Mouse (Mus musculus) kidney, embryonic 16.5 days (tissue): ENCODE results near the gene Txlnb. TPM values are rescaled to one million over a fixed set of nuclear protein-coding genes. Genes with fewer than 3 reads are reported as not detected.
A peak's percentile ranks its signal among the peaks of the same experiment; 100 is the strongest.

Experiments used
- ATAC-seq: fragments of 200-750 bp; cut with Nextera tagmentation; 2 replicates; pipeline ENCODE4 v1.8.0; 2017; ENCODE audit warnings: moderate TSS enrichment; ENCODE audit not compliant: low FRiP score, low TSS enrichment
- H3K27ac ChIP-seq: fragments of 300-500 bp; sonication (generic); 2 replicates; pipeline ENCODE4 v1.5.1; 2014; ENCODE audit warnings: low read length
- H3K27me3 ChIP-seq: fragments of 300-500 bp; sonication (generic); 2 replicates; pipeline ENCODE4 v1.6.1; 2014; ENCODE audit warnings: low read length, control low read depth, mixed read lengths; ENCODE audit not compliant: insufficient read depth
- H3K36me3 ChIP-seq: fragments of 300-500 bp; sonication (generic); 2 replicates; pipeline ENCODE4 v1.6.1; 2014; ENCODE audit warnings: low read length, control low read depth, mixed read lengths; ENCODE audit not compliant: insufficient read depth
- H3K4me1 ChIP-seq: fragments of 300-500 bp; sonication (generic); 2 replicates; pipeline ENCODE4 v1.6.1; 2014; ENCODE audit warnings: low read length, control low read depth, mixed read lengths; ENCODE audit not compliant: insufficient read depth
- H3K4me2 ChIP-seq: fragments of 300-500 bp; sonication (generic); replicated peaks from 2 replicates; pipeline ENCODE4 v1.6.1; 2014; ENCODE audit warnings: low read depth, low read length
- H3K4me3 ChIP-seq: fragments of 300-500 bp; sonication (generic); 2 replicates; pipeline ENCODE4 v1.5.1; 2014; ENCODE audit warnings: mild to moderate bottlenecking, low read length
- H3K9ac ChIP-seq: fragments of 300-500 bp; sonication (generic); replicated peaks from 2 replicates; pipeline ENCODE4 v1.6.1; 2014; ENCODE audit warnings: low read length
- H3K9me3 ChIP-seq: fragments of 300-500 bp; sonication (generic); 2 replicates; pipeline ENCODE4 v1.6.1; 2016; ENCODE audit warnings: low read length, control low read depth
- WGBS: fragments of 180-500 bp; shearing (Covaris S2); extraction: QIAGEN DNeasy Blood & Tissue Kit; methylation state at CpG from one replicate; pipeline ENCODE4 v1.1.7; 2014; 5-methylcytosine and 5-hydroxymethylcytosine counted together
- polyA plus RNA-seq: library from polyadenylated mRNA; unstranded; fragments of >200 nt; fragmentation: Nextera tagmentation; extraction: Ambion mirVana; gene quantifications from 2 replicates; pipeline ENCODE4 v1.2.1, GENCODE M21; 2015

Gene Txlnb
- polyA plus RNA-seq, 1 experiment from 2014 or later: 0.91 TPM

DNA sequence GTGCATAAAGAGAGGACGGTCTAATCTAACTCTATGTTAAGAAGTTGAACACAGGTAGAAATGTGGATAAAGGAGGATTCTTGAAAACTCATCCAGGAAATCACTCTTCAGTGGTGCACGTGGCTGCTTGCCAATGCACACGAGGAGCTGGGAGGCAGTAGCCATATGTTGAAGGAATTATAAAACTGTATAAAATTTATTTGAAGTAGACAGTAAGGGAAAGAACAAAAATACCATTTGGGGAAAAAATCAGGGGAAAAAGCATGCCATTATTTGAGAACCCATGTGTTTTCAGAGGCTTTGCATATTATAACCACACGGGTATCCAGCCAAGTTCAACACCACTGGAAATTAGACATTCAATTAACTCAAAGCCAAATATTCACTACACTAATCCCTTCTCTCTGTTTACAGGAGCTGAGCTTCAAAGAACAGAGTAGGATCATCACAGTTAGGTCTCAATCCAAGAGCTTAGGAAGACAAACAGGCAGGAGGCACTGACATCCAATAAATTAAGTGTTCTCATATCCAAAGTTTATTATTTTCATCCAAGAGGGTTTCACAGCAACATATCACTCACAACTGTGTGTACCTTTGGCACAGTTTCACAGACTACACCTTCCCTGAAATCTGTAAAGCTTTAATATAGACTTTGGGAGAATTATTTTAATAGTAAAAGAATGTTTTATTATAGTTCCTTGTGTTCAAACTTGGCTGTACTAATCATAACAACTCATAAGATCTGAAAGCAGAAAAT, 48.9 kb downstream of the Txlnb start:
- H3K27me3 ChIP-seq: no peaks in the 10 kb centered on the region
- H3K4me3 ChIP-seq: no peak overlapping the region
- ATAC-seq: no peak
- no peaks in the 10 kb centered on the region for H3K36me3 ChIP-seq
- 57% methylated on average over 4 of the region's 4 CpGs for WGBS
- H3K4me1 ChIP-seq: no peaks in the 10 kb centered on the region
- no peak overlapping the region for H3K27ac ChIP-seq
- H3K9ac ChIP-seq: no peak overlapping the region
- no peaks in the 10 kb centered on the region for H3K9me3 ChIP-seq
- no peak overlapping the region for H3K4me2 ChIP-seq

DNA sequence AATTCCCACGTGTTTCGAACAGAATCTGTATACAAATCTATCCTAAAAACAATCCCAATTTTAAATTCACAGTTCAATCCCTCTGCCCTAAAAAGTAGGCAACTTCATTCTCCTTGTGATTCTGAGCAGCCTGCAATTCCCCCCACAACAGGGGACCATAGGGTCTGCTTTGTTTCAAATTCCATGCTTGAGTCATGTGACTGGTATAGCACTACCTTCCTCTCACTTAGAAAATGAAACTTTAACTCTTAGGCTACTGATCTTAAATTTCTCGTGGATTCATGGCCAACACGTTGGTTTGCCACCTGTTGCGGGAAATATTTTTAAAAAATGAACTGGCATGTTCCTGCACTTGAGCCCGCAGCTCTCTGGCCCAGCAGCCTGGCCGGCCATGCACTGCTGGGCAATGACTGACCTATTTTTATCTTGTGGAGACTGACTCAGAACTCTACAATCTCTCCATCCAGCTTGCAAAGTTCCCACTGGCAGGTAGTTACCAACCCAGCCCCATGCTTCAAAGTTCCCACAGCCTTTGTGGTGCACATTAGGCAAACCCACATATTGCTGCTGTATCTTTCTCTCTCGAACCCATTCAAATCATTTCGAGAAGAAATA, 61.7 kb downstream of the Txlnb start:
- no peak overlapping the region for H3K9ac ChIP-seq
- no peak overlapping the region for H3K4me3 ChIP-seq
- H3K4me2 ChIP-seq: no peak overlapping the region
- no peaks in the 10 kb centered on the region for H3K27me3 ChIP-seq
- 86% methylated on average over 9 of the region's 9 CpGs for WGBS
- H3K9me3 ChIP-seq: no peaks in the 10 kb centered on the region
- no peaks in the 10 kb centered on the region for H3K36me3 ChIP-seq
- no peak for ATAC-seq
- no peaks in the 10 kb centered on the region for H3K4me1 ChIP-seq
- no peak overlapping the region for H3K27ac ChIP-seq

DNA sequence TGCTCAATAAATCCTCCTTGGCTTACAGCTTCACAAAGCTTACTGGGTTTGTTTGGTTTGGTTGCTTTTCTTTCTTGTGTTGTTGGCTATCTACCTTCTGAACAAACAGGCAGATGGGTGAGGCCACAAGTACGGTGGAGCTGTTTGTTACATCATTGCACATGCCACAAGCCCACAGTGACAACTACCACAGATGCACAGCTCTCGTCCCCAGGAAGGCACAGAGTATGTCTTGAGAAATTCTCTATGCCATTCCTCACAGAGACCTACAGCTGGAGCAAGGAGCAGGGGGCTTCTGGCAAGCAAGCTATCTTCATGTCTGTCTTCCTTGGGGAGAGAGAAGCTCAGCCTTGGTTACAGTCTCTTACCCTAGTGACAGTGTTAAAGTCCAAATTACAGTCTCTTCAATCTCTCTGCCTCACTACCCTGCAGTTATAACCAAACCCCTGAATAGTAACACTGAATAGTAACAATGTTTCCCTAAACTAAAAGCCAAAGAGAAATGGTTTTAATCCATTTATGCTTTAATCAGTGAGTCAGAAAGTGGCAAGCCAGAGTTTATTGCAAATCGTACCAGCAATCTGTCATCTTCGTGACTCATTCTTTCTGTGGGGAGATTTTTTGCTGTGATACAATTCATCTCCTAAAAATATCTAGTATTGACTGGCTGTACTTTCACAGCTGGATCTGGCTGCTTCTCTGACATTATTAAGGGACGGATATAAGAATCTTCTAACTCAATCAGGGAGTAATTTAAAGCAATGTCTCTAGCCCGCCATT, 64.9 kb downstream of the Txlnb start:
- WGBS: 66% methylated on average over 6 of the region's 6 CpGs
- Histone ChIP-seq H3K27ac (no peak overlapping the region), H3K36me3 (no peaks in the 10 kb centered on the region), H3K4me2 (no peak overlapping the region), H3K27me3 (no peaks in the 10 kb centered on the region), H3K9ac (no peak overlapping the region), H3K4me1 (no peaks in the 10 kb centered on the region), H3K9me3 (no peaks in the 10 kb centered on the region; the same call in 1 of the 2 replicates), H3K4me3 (no peak overlapping the region)
- no peak for ATAC-seq

DNA sequence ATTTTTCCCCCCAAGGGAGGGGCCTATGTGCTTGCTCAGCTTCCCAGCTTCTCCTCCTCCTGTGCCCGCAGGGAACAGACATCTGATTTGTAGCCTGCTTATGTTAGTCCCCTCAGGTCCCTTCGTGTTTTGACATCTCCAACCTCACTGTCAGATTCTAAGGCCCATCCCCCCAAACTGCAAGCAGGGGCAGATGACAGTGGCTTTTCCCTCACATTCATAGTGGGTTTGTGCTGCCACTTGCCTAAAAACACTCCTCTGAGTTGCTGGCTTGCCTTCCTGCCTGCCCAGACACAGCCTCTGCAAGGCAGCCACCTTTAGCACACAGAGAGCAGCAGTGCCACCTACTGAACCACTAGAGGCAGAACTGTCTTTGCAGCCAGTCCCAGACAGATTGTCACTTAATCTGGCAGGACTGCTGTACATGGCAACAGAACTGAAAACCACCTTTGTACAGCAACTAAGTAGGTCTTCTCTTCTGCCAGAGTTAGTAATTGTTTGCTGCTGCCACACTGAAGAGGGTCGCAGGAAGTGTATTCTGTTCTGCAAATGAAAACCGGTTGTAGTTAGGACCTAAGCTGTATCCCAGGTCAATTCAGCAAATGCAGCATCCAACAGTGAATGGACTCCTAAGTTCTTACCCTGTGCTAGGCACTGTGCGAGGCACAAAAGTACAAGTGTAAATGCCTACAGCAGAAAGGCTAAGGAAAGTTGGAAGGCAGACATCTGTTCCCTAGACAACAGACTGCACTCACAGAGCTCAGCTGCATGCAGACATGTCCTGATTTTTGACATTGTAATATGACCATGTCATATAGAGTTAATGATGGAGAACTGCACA, 74.0 kb downstream of the Txlnb start:
- Histone ChIP-seq H3K27me3 (no peaks in the 10 kb centered on the region), H3K4me1 (no peaks in the 10 kb centered on the region), H3K4me3 (no peak overlapping the region), H3K9ac (no peak overlapping the region), H3K9me3 (no peaks in the 10 kb centered on the region; the same call in 1 of the 2 replicates), H3K4me2 (no peak overlapping the region), H3K36me3 (no peaks in the 10 kb centered on the region), H3K27ac (no peak overlapping the region)
- WGBS: 24% methylated on average over 5 of the region's 5 CpGs
- ATAC-seq: peak; percentile 97

DNA sequence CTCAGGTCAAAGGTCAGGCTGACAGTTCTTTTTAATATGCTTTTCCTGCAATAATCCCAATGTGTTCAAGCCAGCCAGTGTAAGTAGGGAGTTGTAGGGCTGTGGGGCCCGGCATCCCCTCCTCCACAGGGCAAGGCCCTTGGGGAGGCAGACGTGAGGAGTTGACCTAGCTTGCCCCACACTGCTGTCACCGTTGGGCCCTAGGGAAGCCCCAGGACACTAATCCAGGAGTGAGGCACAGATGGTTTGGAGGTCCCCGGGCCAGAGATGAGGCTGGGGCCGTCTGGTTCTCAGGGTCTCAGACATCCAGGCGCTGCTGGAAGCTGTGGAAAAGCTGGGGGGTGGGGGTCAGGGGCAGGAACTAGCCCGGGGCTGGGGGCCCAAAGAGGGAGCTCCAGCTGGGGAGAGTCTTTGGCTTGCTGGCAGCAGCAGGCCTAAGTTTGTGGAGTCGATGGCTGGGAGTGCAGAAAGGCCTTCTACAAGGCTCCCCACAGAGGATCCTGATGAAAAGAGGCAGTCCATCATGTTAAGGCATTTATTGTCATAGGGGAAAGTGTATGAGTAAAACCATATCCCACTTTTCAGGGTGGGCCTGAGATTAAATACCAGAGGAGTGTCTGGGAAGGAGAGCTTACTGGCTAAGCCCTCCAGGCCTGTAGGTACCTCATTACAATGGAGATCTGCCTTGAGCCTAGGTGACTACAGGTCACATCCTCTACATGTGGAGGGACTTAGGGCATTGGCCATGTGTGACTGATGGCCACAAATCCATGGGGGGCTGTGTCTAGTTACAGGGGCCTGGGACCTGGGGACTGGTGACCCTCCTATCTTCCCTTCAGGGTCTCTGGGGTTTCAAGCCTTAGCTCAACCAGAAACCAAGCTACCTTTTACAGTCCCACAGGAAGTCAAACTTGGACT, 82.2 kb downstream of the Txlnb start:
- H3K4me1 ChIP-seq: no peaks in the 10 kb centered on the region
- H3K9ac ChIP-seq: no peak overlapping the region
- no peak overlapping the region for H3K4me3 ChIP-seq
- no peaks in the 10 kb centered on the region for H3K27me3 ChIP-seq
- peak; percentile 71 for ATAC-seq
- no peaks in the 10 kb centered on the region for H3K9me3 ChIP-seq
- WGBS: 47% methylated on average over 8 of the region's 8 CpGs
- H3K27ac ChIP-seq: no peak overlapping the region
- no peaks in the 10 kb centered on the region for H3K36me3 ChIP-seq
- no peak overlapping the region for H3K4me2 ChIP-seq

DNA sequence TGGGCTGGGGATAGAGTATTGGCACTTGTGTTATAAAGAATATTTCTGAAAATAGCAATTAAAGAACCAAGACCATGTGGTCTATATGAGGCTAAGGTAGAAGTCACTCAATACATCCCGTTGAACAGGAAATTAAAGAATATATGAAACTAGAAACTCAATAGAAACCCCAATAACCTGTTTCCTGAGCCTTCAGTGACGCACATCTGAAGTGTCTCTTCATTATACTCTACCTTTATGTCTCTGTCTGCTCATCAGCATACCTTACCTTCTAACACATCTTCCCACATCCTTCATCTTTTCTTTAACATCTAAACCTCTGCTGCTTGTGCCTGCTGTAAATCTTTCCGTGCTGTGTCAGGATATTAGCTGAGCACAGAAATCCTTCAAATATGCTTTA, 84.0 kb downstream of the Txlnb start:
- Histone ChIP-seq H3K36me3 (no peaks in the 10 kb centered on the region), H3K4me1 (no peaks in the 10 kb centered on the region), H3K27me3 (no peaks in the 10 kb centered on the region), H3K9me3 (no peaks in the 10 kb centered on the region), H3K4me3 (no peak overlapping the region), H3K4me2 (no peak overlapping the region), H3K9ac (no peak overlapping the region), H3K27ac (no peak overlapping the region)
- ATAC-seq: no peak
- 92% methylated on average over 3 of the region's 3 CpGs for WGBS

DNA sequence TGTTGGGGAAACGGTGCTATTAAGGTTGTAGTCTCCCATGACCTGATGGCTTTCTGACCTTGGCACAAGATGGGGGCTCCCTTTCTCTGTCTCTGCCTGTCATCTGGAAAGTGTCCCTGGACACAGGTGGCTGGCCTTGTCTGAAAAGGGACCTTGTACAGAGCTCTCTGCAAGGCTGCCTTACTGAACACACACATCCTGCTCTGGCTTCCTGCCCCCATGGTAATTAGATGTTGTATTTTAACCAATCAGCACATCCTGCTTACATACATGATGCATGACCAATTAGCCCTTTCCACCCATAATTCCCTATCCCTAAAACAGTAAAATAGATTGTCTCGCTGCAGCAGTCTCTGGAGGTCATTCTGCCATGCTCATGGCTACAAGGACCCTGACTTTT, 84.7 kb downstream of the Txlnb start:
- no peak for ATAC-seq
- Histone ChIP-seq H3K9me3 (no peaks in the 10 kb centered on the region), H3K4me3 (no peak overlapping the region), H3K27me3 (no peaks in the 10 kb centered on the region), H3K36me3 (no peaks in the 10 kb centered on the region), H3K4me2 (no peak overlapping the region), H3K27ac (no peak overlapping the region), H3K4me1 (no peaks in the 10 kb centered on the region), H3K9ac (no peak overlapping the region)
- 39% methylated on average over 2 of the region's 2 CpGs for WGBS
